Mouse (Mus musculus): ENCODE measurements around the gene Eif5a. TPM values are rescaled to one million over a fixed set of nuclear protein-coding genes. Genes with fewer than 3 reads are reported as not detected.

Gene Eif5a
- polyA plus RNA-seq, 1 experiment from 2014 or later, result 1,516 TPM

- peaks cover 27% of the 10 kb centered on the region for H3K4me1 ChIP-seq (ENCODE audit: control insufficient read depth, insufficient read depth, low read length)
- H3K9me3 ChIP-seq (replicated peaks; ENCODE audit: control insufficient read depth, low read length), result no peaks in the 10 kb centered on the region
- H3K9ac ChIP-seq (ENCODE audit: low read depth, low read length), result peak overlapping the region; percentile 88
- H3K27ac ChIP-seq (ENCODE audit: low read depth, low read length), result no peak overlapping the region
- ATAC-seq (replicated peaks; ENCODE audit: insufficient number of reproducible peaks, low FRiP score, low TSS enrichment), result no peak
- peak overlapping the region; percentile 96; the same call in 1 of the 2 replicates for H3K4me3 ChIP-seq (ENCODE audit: low read depth, low read length)
- 26% methylated on average over 4 of the region's 4 CpGs for WGBS (ENCODE audit: insufficient replicate concordance)
- no peaks in the 10 kb centered on the region for H3K27me3 ChIP-seq (ENCODE audit: control insufficient read depth, insufficient read depth, low read length)
- peaks cover 10% of the 10 kb centered on the region for H3K36me3 ChIP-seq (ENCODE audit: control insufficient read depth, insufficient read depth, low read length)
- H3K4me2 ChIP-seq, result peak overlapping the region; percentile 93
Measured at GRCm38 (mm10) chr11:69899870-69900269, 21.9 kb downstream of the Eif5a start.

GRCm38 (mm10) chr11:69895291-69895690 lies 26.5 kb downstream of the Eif5a start, which contains the start of gene Acap1:
Acap1 (minus strand) TSS chr11:69895539.
- WGBS (ENCODE audit: insufficient replicate concordance), result 68% methylated on average over 4 of the region's 4 CpGs
- H3K4me2 ChIP-seq, result no peak within 1 kb of the TSS
- H3K9ac ChIP-seq (ENCODE audit: low read depth, low read length), result no peak within 1 kb of the TSS
- H3K4me3 ChIP-seq (ENCODE audit: low read depth, low read length), result no peak within 1 kb of the TSS
- H3K9me3 ChIP-seq (replicated peaks; ENCODE audit: control insufficient read depth, low read length), result no peaks in the 10 kb centered on the region
- no peaks in the 10 kb centered on the region for H3K27me3 ChIP-seq (ENCODE audit: control insufficient read depth, insufficient read depth, low read length)
- 0 out of 2 replicates have a peak within 1 kb of the TSS, but pooled peaks have one; percentile 2 for H3K27ac ChIP-seq (ENCODE audit: low read depth, low read length)
- no peaks in the 10 kb centered on the region for H3K36me3 ChIP-seq (ENCODE audit: control insufficient read depth, insufficient read depth, low read length)
- H3K4me1 ChIP-seq (ENCODE audit: control insufficient read depth, insufficient read depth, low read length), result peaks cover 31% of the 10 kb centered on the region
- no peak for ATAC-seq (replicated peaks; ENCODE audit: insufficient number of reproducible peaks, low FRiP score, low TSS enrichment)

- H3K4me2 ChIP-seq, result no peak overlapping the region
- H3K4me3 ChIP-seq (ENCODE audit: low read depth, low read length), result no peak overlapping the region
- no peaks in the 10 kb centered on the region for H3K9me3 ChIP-seq (replicated peaks; ENCODE audit: control insufficient read depth, low read length)
- no peaks in the 10 kb centered on the region for H3K36me3 ChIP-seq (ENCODE audit: control insufficient read depth, insufficient read depth, low read length)
- no peaks in the 10 kb centered on the region for H3K27me3 ChIP-seq (ENCODE audit: control insufficient read depth, insufficient read depth, low read length)
- peaks cover 34% of the 10 kb centered on the region for H3K4me1 ChIP-seq (ENCODE audit: control insufficient read depth, insufficient read depth, low read length)
- no peak overlapping the region for H3K9ac ChIP-seq (ENCODE audit: low read depth, low read length)
- 71% methylated on average over 5 of the region's 5 CpGs for WGBS (ENCODE audit: insufficient replicate concordance)
- 0 out of 2 replicates have a peak overlapping the region, but pooled peaks have one; percentile 2 for H3K27ac ChIP-seq (ENCODE audit: low read depth, low read length)
- ATAC-seq (replicated peaks; ENCODE audit: insufficient number of reproducible peaks, low FRiP score, low TSS enrichment), result no peak
Measured at GRCm38 (mm10) chr11:69894671-69895070, 27.1 kb downstream of the Eif5a start.

GRCm38 (mm10) chr11:69891482-69891881 lies 30.3 kb downstream of the Eif5a start:
- Histone ChIP-seq H3K4me1 (ENCODE audit: control insufficient read depth, insufficient read depth, low read length) (peaks cover 24% of the 10 kb centered on the region), H3K4me2 (0 out of 2 replicates have a peak overlapping the region, but pooled peaks have one; percentile 6), H3K4me3 (ENCODE audit: low read depth, low read length) (no peak overlapping the region), H3K9me3 (replicated peaks; ENCODE audit: control insufficient read depth, low read length) (no peaks in the 10 kb centered on the region), H3K9ac (ENCODE audit: low read depth, low read length) (no peak overlapping the region), H3K36me3 (ENCODE audit: control insufficient read depth, insufficient read depth, low read length) (no peaks in the 10 kb centered on the region), H3K27ac (ENCODE audit: low read depth, low read length) (no peak overlapping the region), H3K27me3 (ENCODE audit: control insufficient read depth, insufficient read depth, low read length) (no peaks in the 10 kb centered on the region)
- 39% methylated on average over 4 of the region's 4 CpGs for WGBS (ENCODE audit: insufficient replicate concordance)
- ATAC-seq (replicated peaks; ENCODE audit: insufficient number of reproducible peaks, low FRiP score, low TSS enrichment), result no peak

GRCm38 (mm10) chr11:69886907-69887635 lies 34.7 kb downstream of the Eif5a start:
- Histone ChIP-seq H3K27me3 (ENCODE audit: control insufficient read depth, insufficient read depth, low read length) (no peaks in the 10 kb centered on the region), H3K36me3 (ENCODE audit: control insufficient read depth, insufficient read depth, low read length) (no peaks in the 10 kb centered on the region), H3K4me2 (peak overlapping the region; percentile 40), H3K27ac (ENCODE audit: low read depth, low read length) (peak overlapping the region; percentile 88), H3K9me3 (replicated peaks; ENCODE audit: control insufficient read depth, low read length) (no peaks in the 10 kb centered on the region), H3K9ac (ENCODE audit: low read depth, low read length) (0 out of 2 replicates have a peak overlapping the region, but pooled peaks have one; percentile 22), H3K4me1 (ENCODE audit: control insufficient read depth, insufficient read depth, low read length) (peaks cover 38% of the 10 kb centered on the region), H3K4me3 (ENCODE audit: low read depth, low read length) (no peak overlapping the region)
- ATAC-seq (replicated peaks; ENCODE audit: insufficient number of reproducible peaks, low FRiP score, low TSS enrichment), result peak; percentile 73; the same call in 1 of the 2 replicates
- 45% methylated on average over 8 of the region's 8 CpGs for WGBS (ENCODE audit: insufficient replicate concordance)

GRCm38 (mm10) chr11:69884663-69885062 lies 37.1 kb downstream of the Eif5a start:
- no peak for ATAC-seq (replicated peaks; ENCODE audit: insufficient number of reproducible peaks, low FRiP score, low TSS enrichment)
- Histone ChIP-seq H3K27me3 (ENCODE audit: control insufficient read depth, insufficient read depth, low read length) (no peaks in the 10 kb centered on the region), H3K4me2 (peak overlapping the region; percentile 27; the same call in 1 of the 2 replicates), H3K36me3 (ENCODE audit: control insufficient read depth, insufficient read depth, low read length) (no peaks in the 10 kb centered on the region), H3K4me1 (ENCODE audit: control insufficient read depth, insufficient read depth, low read length) (peaks cover 30% of the 10 kb centered on the region), H3K9ac (ENCODE audit: low read depth, low read length) (peak overlapping the region; percentile 40; the same call in 1 of the 2 replicates), H3K9me3 (replicated peaks; ENCODE audit: control insufficient read depth, low read length) (no peaks in the 10 kb centered on the region), H3K4me3 (ENCODE audit: low read depth, low read length) (no peak overlapping the region), H3K27ac (ENCODE audit: low read depth, low read length) (peak overlapping the region; percentile 35; the same call in 1 of the 2 replicates)
- WGBS (ENCODE audit: insufficient replicate concordance), result 77% methylated on average over 8 of the region's 8 CpGs

GRCm38 (mm10) chr11:69884240-69884639 lies 37.5 kb downstream of the Eif5a start:
- H3K27ac ChIP-seq (ENCODE audit: low read depth, low read length), result peak overlapping the region; percentile 35; the same call in 1 of the 2 replicates
- no peak overlapping the region for H3K4me3 ChIP-seq (ENCODE audit: low read depth, low read length)
- ATAC-seq (replicated peaks; ENCODE audit: insufficient number of reproducible peaks, low FRiP score, low TSS enrichment), result no peak
- H3K27me3 ChIP-seq (ENCODE audit: control insufficient read depth, insufficient read depth, low read length), result no peaks in the 10 kb centered on the region
- WGBS (ENCODE audit: insufficient replicate concordance), result 60% methylated on average over 9 of the region's 9 CpGs
- no peaks in the 10 kb centered on the region for H3K9me3 ChIP-seq (replicated peaks; ENCODE audit: control insufficient read depth, low read length)
- H3K36me3 ChIP-seq (ENCODE audit: control insufficient read depth, insufficient read depth, low read length), result no peaks in the 10 kb centered on the region
- 0 out of 2 replicates have a peak overlapping the region, but pooled peaks have one; percentile 40 for H3K9ac ChIP-seq (ENCODE audit: low read depth, low read length)
- peaks cover 32% of the 10 kb centered on the region for H3K4me1 ChIP-seq (ENCODE audit: control insufficient read depth, insufficient read depth, low read length)
- H3K4me2 ChIP-seq, result peak overlapping the region; percentile 27; the same call in 1 of the 2 replicates

GRCm38 (mm10) chr11:69883527-69884151 lies 38.1 kb downstream of the Eif5a start:
- no peak overlapping the region for H3K4me3 ChIP-seq (ENCODE audit: low read depth, low read length)
- H3K4me1 ChIP-seq (ENCODE audit: control insufficient read depth, insufficient read depth, low read length), result peaks cover 36% of the 10 kb centered on the region
- 84% methylated on average over 8 of the region's 8 CpGs for WGBS (ENCODE audit: insufficient replicate concordance)
- no peaks in the 10 kb centered on the region for H3K9me3 ChIP-seq (replicated peaks; ENCODE audit: control insufficient read depth, low read length)
- no peaks in the 10 kb centered on the region for H3K27me3 ChIP-seq (ENCODE audit: control insufficient read depth, insufficient read depth, low read length)
- no peak overlapping the region for H3K9ac ChIP-seq (ENCODE audit: low read depth, low read length)
- no peak for ATAC-seq (replicated peaks; ENCODE audit: insufficient number of reproducible peaks, low FRiP score, low TSS enrichment)
- no peaks in the 10 kb centered on the region for H3K36me3 ChIP-seq (ENCODE audit: control insufficient read depth, insufficient read depth, low read length)
- peak overlapping the region; percentile 27; the same call in 1 of the 2 replicates for H3K4me2 ChIP-seq
- H3K27ac ChIP-seq (ENCODE audit: low read depth, low read length), result no peak overlapping the region
